Mouse (Mus musculus) myocyte (in vitro differentiated cells): ENCODE measurements around the gene Espnl.

Experiments used
- E2F4 ChIP-seq: IDR thresholded peaks from one replicate; pipeline ENCODE4 v1.6.1; 2011; ENCODE audit warnings: mild to moderate bottlenecking, control low read depth, moderate library complexity; ENCODE audit not compliant: insufficient read depth
- MYOD1 ChIP-seq, 3 experiments: IDR thresholded peaks; one replicate each; pipeline ENCODE4 v1.6.1; 2011; ENCODE audit warnings: control low read depth in 2 of 3, low read depth in 2 of 3, mild to moderate bottlenecking in 2 of 3, moderate library complexity in 1 of 3; ENCODE audit not compliant: insufficient read length in 2 of 3, control insufficient read depth in 1 of 3
- MYOG ChIP-seq, 3 experiments: IDR thresholded peaks; one replicate each; pipeline ENCODE4 v1.6.1; 2011; ENCODE audit warnings: control low read depth in 2 of 3, low read depth in 2 of 3, mild to moderate bottlenecking in 2 of 3; ENCODE audit not compliant: insufficient read length in 2 of 3, control insufficient read depth in 1 of 3, insufficient read depth in 1 of 3
- POLR2A ChIP-seq: IDR thresholded peaks from one replicate; pipeline ENCODE4 v1.6.1; 2011; ENCODE audit warnings: low read depth, mild to moderate bottlenecking, control low read depth, moderate library complexity; ENCODE audit not compliant: insufficient read length

DNA sequence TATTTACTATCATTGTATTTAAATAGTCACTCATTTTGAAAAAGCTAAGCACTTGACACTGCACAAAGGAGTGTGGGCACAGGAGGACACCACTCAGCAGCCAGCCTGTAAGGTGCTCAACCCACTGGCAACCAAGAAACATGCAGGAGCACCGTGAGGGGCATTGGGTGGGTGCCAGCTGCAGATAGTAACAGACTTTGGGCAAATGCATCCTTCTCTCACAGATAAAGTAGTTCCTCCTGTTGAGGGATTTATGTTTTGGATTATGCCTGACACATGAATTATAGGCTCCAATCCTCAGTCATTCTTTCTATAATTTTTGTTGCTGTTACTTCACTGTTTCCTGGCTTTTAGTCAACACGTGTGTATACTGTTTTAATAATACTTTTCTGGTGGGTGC is 44.4 kb upstream of the Espnl start:
- TF ChIP-seq POLR2A (no peak), E2F4 (no peak), MYOD1 (IDR thresholded peaks at IDR 0.05; ENCODE audit: control insufficient read depth in 1 of 3, insufficient read length in 2 of 3, low read depth in 2 of 3) (no peak), MYOG (IDR thresholded peaks at IDR 0.05; ENCODE audit: control insufficient read depth in 1 of 3, insufficient read depth in 1 of 3, insufficient read length in 2 of 3, low read depth in 2 of 3) (no peak)
